ENCODE assay signal across 17 mouse cellular contexts in genomic region chr17:26961572-26962240, GRCm38 (mm10).
"Had no signal": no experiment of that assay in that cellular context is flagged by ENCODE, and none has a peak within 500 bp of the region (broad histone marks: within the 10 kb centered on the region; RNA-seq: fewer than 3 reads in every experiment).

No protein-coding gene starts in this region.

- H3K4me1 ChIP-seq: lung, embryonic 15.5 days; midbrain, embryonic 15.5 days; stomach, embryonic 15.5 days had no signal

- H3K4me2 ChIP-seq: liver, embryonic 13.5 days; lung, embryonic 15.5 days; midbrain, embryonic 11.5 days; midbrain, embryonic 15.5 days; stomach, embryonic 15.5 days had no signal

- H3K9ac ChIP-seq: liver, embryonic 13.5 days; liver, postnatal 0 days; lung, embryonic 15.5 days; midbrain, embryonic 15.5 days; stomach, embryonic 15.5 days had no signal

- H3K4me3 ChIP-seq: liver, embryonic 13.5 days; lung, embryonic 15.5 days; midbrain, embryonic 15.5 days; stomach, embryonic 15.5 days had no signal

- H3K27me3 ChIP-seq: liver, embryonic 13.5 days; lung, embryonic 15.5 days; midbrain, embryonic 15.5 days; stomach, embryonic 15.5 days had no signal

- DNase-seq: kidney, adult 18-20 months; kidney, postnatal 36 days; layer of hippocampus, adult 9-11 months; liver; liver, embryonic 13.5 days; liver, postnatal 0 days; lung, postnatal 14 days; right cerebral cortex, postnatal 14 days; thymus, adult 2 months; thymus, postnatal 36 days had no signal

- ATAC-seq: liver, postnatal 0 days; midbrain, embryonic 15.5 days had no signal

- H3K27ac ChIP-seq: kidney, postnatal 0 days; liver, embryonic 13.5 days; lung, embryonic 15.5 days; macrophage; midbrain, embryonic 15.5 days; stomach, embryonic 15.5 days had no signal

- H3K9me3 ChIP-seq: liver, embryonic 13.5 days; lung, embryonic 15.5 days; megakaryocyte, embryonic 14.5 days; midbrain, embryonic 15.5 days; stomach, embryonic 15.5 days had no signal
